Mouse (Mus musculus) lung, postnatal 4 days (tissue): ENCODE results near the gene Olfr110.
"Not testable (repeated sequence)": the region's sequence is repeated elsewhere in the genome, so short reads cannot be mapped to it uniquely, and the experiment has no call there.

Source experiments
- DNase-seq, 2 experiments: peaks; one replicate each; pipeline ENCODE4 v3.0.0; 2021

Gene Olfr110

GRCm38 (mm10) chr17:37491930-37492518 lies at the start of gene Olfr110:
TSS of gene Olfr110 (plus strand) at chr17:37492468.
- DNase-seq = no peak

GRCm38 (mm10) chr17:37445180-37445579 lies 47.1 kb upstream of the Olfr110 start, which contains the start of gene Olfr108:
TSS of gene Olfr108 (plus strand) at chr17:37445480.
- no peak for DNase-seq

GRCm38 (mm10) chr17:37458616-37459015 lies 33.7 kb upstream of the Olfr110 start, which contains the start of gene Olfr109:
TSS of gene Olfr109 (plus strand) at chr17:37458916.
- no peak for DNase-seq

GRCm38 (mm10) chr17:37483452-37483851 lies 8.8 kb upstream of the Olfr110 start, which contains the start of gene H2-M2:
TSS of gene H2-M2 (minus strand) at chr17:37483552.
- DNase-seq = no peak

- no peak for DNase-seq
These were observed 15.5 kb downstream of the Olfr110 start, which contains the start of gene Olfr111 for GRCm38 (mm10) chr17:37507730-37508129. TSS of gene Olfr111 (plus strand) at chr17:37508030.

- not testable (repeated sequence) for DNase-seq
These were observed 32.3 kb downstream of the Olfr110 start for GRCm38 (mm10) chr17:37524612-37525011.

GRCm38 (mm10) chr17:37525427-37525826 lies 33.2 kb downstream of the Olfr110 start:
- DNase-seq = not testable (repeated sequence)

GRCm38 (mm10) chr17:37535173-37535572 lies 42.9 kb downstream of the Olfr110 start:
- DNase-seq = no peak

- DNase-seq = not testable (repeated sequence)
These were observed 46.1 kb downstream of the Olfr110 start for GRCm38 (mm10) chr17:37538416-37538815.

- DNase-seq = no peak
These were observed 49.3 kb downstream of the Olfr110 start for GRCm38 (mm10) chr17:37541454-37542119.

- no peak for DNase-seq
These were observed 51.6 kb downstream of the Olfr110 start for GRCm38 (mm10) chr17:37543800-37544435.
